Mouse (Mus musculus): ENCODE measurements around the gene Tlcd1. TPM values are rescaled to one million over a fixed set of nuclear protein-coding genes. Genes with fewer than 3 reads are reported as not detected.
"Not testable (repeated sequence)": the region's sequence is repeated elsewhere in the genome, so short reads cannot be mapped to it uniquely, and the experiment has no call there.

Gene Tlcd1
- polyA plus RNA-seq, 1 experiment from 2014 or later, result 10.5 TPM

GRCm38 (mm10) chr11:78181830-78182357 lies 5.4 kb downstream of the Tlcd1 start:
- Histone ChIP-seq H3K36me3 (peaks cover 21% of the 10 kb centered on the region), H3K4me3 (peak overlapping the region; percentile 88), H3K4me2 (replicated peaks) (peak overlapping the region; percentile 80), H3K27ac (no peak overlapping the region), H3K27me3 (replicated peaks) (no peaks in the 10 kb centered on the region), H3K9me3 (no peaks in the 10 kb centered on the region), H3K4me1 (peaks cover 45% of the 10 kb centered on the region), H3K9ac (peak overlapping the region; percentile 92)
- 46% methylated on average over 2 of the region's 2 CpGs for WGBS
- no peak for ATAC-seq (ENCODE audit: low FRiP score, low read depth)

GRCm38 (mm10) chr11:78182450-78182849 lies 5.9 kb downstream of the Tlcd1 start:
- ATAC-seq (ENCODE audit: low FRiP score, low read depth), result no peak
- H3K27ac ChIP-seq, result no peak overlapping the region
- peak overlapping the region; percentile 88 for H3K4me3 ChIP-seq
- peak overlapping the region; percentile 92 for H3K9ac ChIP-seq
- H3K27me3 ChIP-seq (replicated peaks), result no peaks in the 10 kb centered on the region
- no peaks in the 10 kb centered on the region for H3K9me3 ChIP-seq
- peaks cover 21% of the 10 kb centered on the region for H3K36me3 ChIP-seq
- H3K4me2 ChIP-seq (replicated peaks), result peak overlapping the region; percentile 80
- peaks cover 40% of the 10 kb centered on the region for H3K4me1 ChIP-seq
- 12% methylated on average over 7 of the region's 7 CpGs for WGBS

GRCm38 (mm10) chr11:78182961-78183844 lies 6.7 kb downstream of the Tlcd1 start, which contains the start of gene Rpl23a:
Rpl23a (minus strand) TSS chr11:78183584.
- H3K9ac ChIP-seq, result peak within 1 kb of the TSS; percentile 92
- peak within 1 kb of the TSS; percentile 80 for H3K4me2 ChIP-seq (replicated peaks)
- peaks cover 33% of the 10 kb centered on the region for H3K4me1 ChIP-seq
- H3K27ac ChIP-seq, result peak within 1 kb of the TSS; percentile 90
- peak within 1 kb of the TSS; percentile 88 for H3K4me3 ChIP-seq
- peak; percentile 88 for ATAC-seq (ENCODE audit: low FRiP score, low read depth)
- no peaks in the 10 kb centered on the region for H3K27me3 ChIP-seq (replicated peaks)
- peaks cover 21% of the 10 kb centered on the region for H3K36me3 ChIP-seq
- WGBS, result under 1% methylated on average over 38 of the region's 38 CpGs
- H3K9me3 ChIP-seq, result no peaks in the 10 kb centered on the region

GRCm38 (mm10) chr11:78183884-78184514 lies 7.5 kb downstream of the Tlcd1 start:
- no peaks in the 10 kb centered on the region for H3K27me3 ChIP-seq (replicated peaks)
- no peak for ATAC-seq (ENCODE audit: low FRiP score, low read depth)
- H3K4me3 ChIP-seq, result 0 out of 2 replicates have a peak overlapping the region, but pooled peaks have one; percentile 8
- no peaks in the 10 kb centered on the region for H3K9me3 ChIP-seq
- WGBS, result 51% methylated on average over 10 of the region's 10 CpGs
- peaks cover 26% of the 10 kb centered on the region for H3K4me1 ChIP-seq
- H3K36me3 ChIP-seq, result peaks cover 21% of the 10 kb centered on the region
- peak overlapping the region; percentile 52 for H3K4me2 ChIP-seq (replicated peaks)
- no peak overlapping the region for H3K27ac ChIP-seq
- no peak overlapping the region for H3K9ac ChIP-seq

GRCm38 (mm10) chr11:78184702-78185101 lies 8.2 kb downstream of the Tlcd1 start:
- not testable (repeated sequence) for H3K4me2 ChIP-seq (replicated peaks); ATAC-seq (ENCODE audit: low FRiP score, low read depth); H3K27ac ChIP-seq; H3K27me3 ChIP-seq (replicated peaks); H3K4me3 ChIP-seq; H3K9me3 ChIP-seq; H3K9ac ChIP-seq
- H3K4me1 ChIP-seq, result peaks cover 23% of the 10 kb centered on the region
- H3K36me3 ChIP-seq, result peaks cover 18% of the 10 kb centered on the region
- 93% methylated on average over 6 of the region's 6 CpGs for WGBS

GRCm38 (mm10) chr11:78188331-78189233 lies 12.1 kb downstream of the Tlcd1 start, which contains the start of gene Rab34:
Rab34 (plus strand) TSS chr11:78188430.
- Histone ChIP-seq H3K9ac (peak within 1 kb of the TSS; percentile 95), H3K4me3 (peak within 1 kb of the TSS; percentile 71), H3K36me3 (peaks cover 26% of the 10 kb centered on the region), H3K27me3 (replicated peaks) (no peaks in the 10 kb centered on the region), H3K4me2 (replicated peaks) (peak within 1 kb of the TSS; percentile 71), H3K4me1 (peaks cover 13% of the 10 kb centered on the region), H3K9me3 (no peaks in the 10 kb centered on the region), H3K27ac (peak within 1 kb of the TSS; percentile 85)
- ATAC-seq (ENCODE audit: low FRiP score, low read depth), result peak; percentile 67
- WGBS, result under 1% methylated on average over 79 of the region's 80 CpGs

GRCm38 (mm10) chr11:78189234-78190040 lies 12.9 kb downstream of the Tlcd1 start:
- H3K4me2 ChIP-seq (replicated peaks), result peak overlapping the region; percentile 71
- under 1% methylated on average over 42 of the region's 42 CpGs for WGBS
- peaks cover 32% of the 10 kb centered on the region for H3K36me3 ChIP-seq
- ATAC-seq (ENCODE audit: low FRiP score, low read depth), result peak; percentile 90
- H3K4me3 ChIP-seq, result peak overlapping the region; percentile 71
- H3K27ac ChIP-seq, result peak overlapping the region; percentile 85
- no peaks in the 10 kb centered on the region for H3K9me3 ChIP-seq
- peak overlapping the region; percentile 95 for H3K9ac ChIP-seq
- H3K4me1 ChIP-seq, result peaks cover 14% of the 10 kb centered on the region
- H3K27me3 ChIP-seq (replicated peaks), result no peaks in the 10 kb centered on the region

- peaks cover 32% of the 10 kb centered on the region for H3K36me3 ChIP-seq
- H3K9me3 ChIP-seq, result no peaks in the 10 kb centered on the region
- H3K9ac ChIP-seq, result peak overlapping the region; percentile 95; the same call in 1 of the 2 replicates
- peak overlapping the region; percentile 71 for H3K4me2 ChIP-seq (replicated peaks)
- no peak overlapping the region for H3K4me3 ChIP-seq
- H3K27ac ChIP-seq, result no peak overlapping the region
- ATAC-seq (ENCODE audit: low FRiP score, low read depth), result no peak
- no peaks in the 10 kb centered on the region for H3K27me3 ChIP-seq (replicated peaks)
- H3K4me1 ChIP-seq, result peaks cover 20% of the 10 kb centered on the region
- 67% methylated on average over 6 of the region's 6 CpGs for WGBS
Observed at GRCm38 (mm10) chr11:78190041-78190440, 13.5 kb downstream of the Tlcd1 start.

GRCm38 (mm10) chr11:78193113-78193512 lies 16.6 kb downstream of the Tlcd1 start, which contains the start of gene Proca1:
Proca1 (plus strand) TSS chr11:78193392.
- Histone ChIP-seq H3K4me3 (no peak within 1 kb of the TSS), H3K27me3 (replicated peaks) (no peaks in the 10 kb centered on the region), H3K4me2 (replicated peaks) (peak within 1 kb of the TSS; percentile 51), H3K9me3 (no peaks in the 10 kb centered on the region), H3K4me1 (peaks cover 22% of the 10 kb centered on the region), H3K36me3 (peaks cover 32% of the 10 kb centered on the region), H3K27ac (no peak within 1 kb of the TSS), H3K9ac (no peak within 1 kb of the TSS)
- WGBS, result 95% methylated on average over 1 of the region's 1 CpGs
- ATAC-seq (ENCODE audit: low FRiP score, low read depth), result no peak

- WGBS, result 6% methylated on average over 30 of the region's 30 CpGs
- Histone ChIP-seq H3K4me2 (replicated peaks) (peak overlapping the region; percentile 51), H3K27me3 (replicated peaks) (no peaks in the 10 kb centered on the region), H3K9me3 (no peaks in the 10 kb centered on the region), H3K9ac (no peak overlapping the region), H3K4me1 (peaks cover 20% of the 10 kb centered on the region), H3K36me3 (peaks cover 32% of the 10 kb centered on the region), H3K4me3 (peak overlapping the region; percentile 23), H3K27ac (no peak overlapping the region)
- ATAC-seq (ENCODE audit: low FRiP score, low read depth), result peak; percentile 51
Observed at GRCm38 (mm10) chr11:78194411-78195100, 18.0 kb downstream of the Tlcd1 start.

Measured in neural tube, embryonic 12.5 days (tissue).